Mouse (Mus musculus): ENCODE measurements at regions not wholly inside any gene's neighbourhood (a gene's known extent, or its start where the extent isn't known, plus 50 kb on each side); places are given as distances from the start of the nearest gene placed in this dataset.
A peak's percentile ranks its signal among the peaks of the same experiment; 100 is the strongest.

DNA sequence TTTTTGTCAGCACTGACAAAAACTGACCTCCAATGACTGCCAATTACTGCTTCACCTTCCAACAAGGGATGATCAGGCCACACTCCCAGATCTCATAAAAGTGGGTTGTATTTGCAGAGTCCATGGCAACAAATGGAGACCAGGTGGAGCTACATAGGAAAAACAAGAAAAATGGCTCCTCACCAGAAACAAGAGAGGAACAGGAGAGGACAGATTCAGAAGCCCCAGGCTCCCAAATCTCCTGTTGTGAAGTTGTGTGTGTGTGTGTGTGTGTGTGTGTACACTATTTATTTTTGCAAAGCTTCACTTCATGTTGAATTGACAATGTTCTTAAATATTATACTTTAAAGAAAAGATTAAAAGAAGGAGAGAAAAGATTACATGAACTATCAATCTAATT is 380.2 kb upstream of the Mef2c start:
- H3K4me3 ChIP-seq (ENCODE audit: low read depth, low read length), result no peak overlapping the region
- H3K4me1 ChIP-seq (ENCODE audit: control insufficient read depth, insufficient read depth, low read length), result no peaks in the 10 kb centered on the region
- H3K4me2 ChIP-seq (ENCODE audit: low read depth, low read length), result no peak overlapping the region
- H3K9me3 ChIP-seq (ENCODE audit: control insufficient read depth, low read length), result no peaks in the 10 kb centered on the region
- no peak overlapping the region for H3K9ac ChIP-seq (ENCODE audit: low read depth, low read length)
- H3K27me3 ChIP-seq (replicated peaks; ENCODE audit: control insufficient read depth, insufficient read depth, low read length), result no peaks in the 10 kb centered on the region
- ATAC-seq (ENCODE audit: low read depth) (no peak), DNase-seq (ENCODE audit: low spot score) (no peak)
- H3K27ac ChIP-seq (replicated peaks; ENCODE audit: low read depth, low read length), result no peak overlapping the region
- no peaks in the 10 kb centered on the region for H3K36me3 ChIP-seq (ENCODE audit: control insufficient read depth, insufficient read depth, low read length)

DNA sequence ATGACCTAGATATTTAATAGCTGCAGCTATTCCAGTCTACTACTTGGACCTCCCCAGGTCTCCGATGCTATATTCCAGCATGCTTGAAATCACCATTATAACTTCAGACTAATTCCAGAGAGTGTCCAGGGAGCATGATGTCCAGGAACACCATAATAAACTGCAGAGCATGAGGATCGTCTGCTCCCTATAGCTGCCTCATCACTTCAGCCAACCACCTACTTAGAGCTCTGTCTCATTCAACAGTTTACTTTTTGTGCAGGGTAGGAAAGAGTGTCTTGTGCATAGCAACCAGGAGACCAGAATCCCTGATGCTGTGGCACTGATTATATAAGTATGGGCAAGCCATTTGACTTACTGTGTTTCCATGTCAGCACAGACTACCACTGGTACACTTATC is 379.2 kb upstream of the Mef2c start:
- H3K36me3 ChIP-seq (ENCODE audit: control insufficient read depth, insufficient read depth, low read length), result no peaks in the 10 kb centered on the region
- no peak for DNase-seq (ENCODE audit: low spot score)
- no peaks in the 10 kb centered on the region for H3K27me3 ChIP-seq (replicated peaks; ENCODE audit: control insufficient read depth, insufficient read depth, low read length)
- no peak overlapping the region for H3K27ac ChIP-seq (replicated peaks; ENCODE audit: low read depth, low read length)
- H3K4me3 ChIP-seq (ENCODE audit: low read depth, low read length), result no peak overlapping the region
- H3K4me1 ChIP-seq (ENCODE audit: control insufficient read depth, insufficient read depth, low read length), result no peaks in the 10 kb centered on the region
- ATAC-seq (ENCODE audit: low read depth), result no peak
- H3K4me2 ChIP-seq (ENCODE audit: low read depth, low read length), result no peak overlapping the region
- H3K9ac ChIP-seq (ENCODE audit: low read depth, low read length), result no peak overlapping the region
- 73% methylated on average over 2 of the region's 2 CpGs for WGBS
- H3K9me3 ChIP-seq (ENCODE audit: control insufficient read depth, low read length), result no peaks in the 10 kb centered on the region

DNA sequence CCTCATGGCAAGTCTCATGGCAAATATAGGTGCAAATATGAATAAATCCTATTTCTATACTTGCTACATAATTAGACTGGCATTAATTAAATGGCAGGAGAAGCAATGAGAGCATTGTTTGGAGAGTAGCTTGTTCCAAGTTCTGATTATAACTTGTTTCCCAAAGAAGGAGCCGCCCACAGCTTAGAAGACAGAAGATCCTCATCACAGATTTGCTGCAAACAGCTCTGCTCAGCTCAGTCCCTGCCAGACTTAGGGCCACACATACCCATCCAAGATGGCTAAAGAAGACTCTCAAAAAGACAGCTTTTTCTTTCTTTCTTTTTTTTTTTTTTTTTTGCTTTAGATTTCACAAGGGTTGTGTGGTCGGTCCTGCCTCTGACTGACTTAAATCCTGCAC is 377.4 kb upstream of the Mef2c start:
- no peaks in the 10 kb centered on the region for H3K27me3 ChIP-seq (replicated peaks; ENCODE audit: control insufficient read depth, insufficient read depth, low read length)
- 88% methylated on average over 2 of the region's 2 CpGs for WGBS
- no peaks in the 10 kb centered on the region for H3K9me3 ChIP-seq (ENCODE audit: control insufficient read depth, low read length)

DNA sequence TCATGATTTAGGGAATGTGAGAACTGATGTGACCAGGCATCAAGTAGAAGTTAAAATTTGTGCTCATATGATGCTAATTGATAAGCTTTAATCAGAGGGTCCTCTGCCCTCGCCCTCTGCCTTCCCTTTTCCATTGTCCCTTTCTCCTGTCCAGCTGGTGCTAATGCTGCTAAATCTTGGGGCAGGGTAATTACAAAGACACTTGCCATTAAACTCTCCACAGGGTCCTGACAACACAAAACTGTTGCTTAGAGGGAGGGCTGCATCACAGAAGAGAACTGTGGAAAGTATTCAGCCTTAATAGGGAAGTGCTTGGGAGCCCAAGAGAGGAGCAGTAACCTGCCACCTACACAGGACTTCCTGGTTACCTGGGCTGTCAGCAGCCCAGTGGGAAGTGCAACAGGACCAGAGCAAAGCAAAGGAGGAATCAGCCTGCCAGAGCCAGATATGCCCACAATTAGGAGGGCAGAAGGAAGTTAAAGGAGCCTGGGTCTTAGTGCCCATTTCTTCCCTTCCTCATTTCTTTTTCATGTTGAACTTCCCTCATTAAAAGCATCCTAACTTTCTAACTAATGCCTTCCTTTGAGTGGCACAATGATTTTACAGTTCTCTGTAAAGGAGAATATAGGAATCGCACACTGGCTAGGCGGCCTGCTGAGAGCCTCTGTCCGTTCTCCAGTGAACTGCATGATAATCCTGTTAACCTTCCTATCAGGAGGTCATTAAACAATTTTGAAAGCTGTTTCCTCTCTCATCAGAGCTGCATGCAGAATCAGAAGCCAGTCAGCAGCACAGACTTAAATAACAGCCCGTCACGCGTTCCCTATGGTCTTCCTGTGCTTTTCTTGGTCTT is 372.5 kb upstream of the Mef2c start:
- no peak for ATAC-seq (ENCODE audit: low read depth)
- Histone ChIP-seq H3K9me3 (ENCODE audit: control insufficient read depth, low read length) (no peaks in the 10 kb centered on the region), H3K27me3 (replicated peaks; ENCODE audit: control insufficient read depth, insufficient read depth, low read length) (no peaks in the 10 kb centered on the region), H3K4me1 (ENCODE audit: control insufficient read depth, insufficient read depth, low read length) (peaks cover 5% of the 10 kb centered on the region; the same call in 1 of the 2 replicates), H3K4me3 (ENCODE audit: low read depth, low read length) (no peak overlapping the region), H3K36me3 (ENCODE audit: control insufficient read depth, insufficient read depth, low read length) (no peaks in the 10 kb centered on the region), H3K4me2 (ENCODE audit: low read depth, low read length) (no peak overlapping the region), H3K27ac (replicated peaks; ENCODE audit: low read depth, low read length) (no peak overlapping the region), H3K9ac (ENCODE audit: low read depth, low read length) (no peak overlapping the region)
- peak; percentile 16 for DNase-seq (ENCODE audit: low spot score)
- WGBS, result 55% methylated on average over 7 of the region's 7 CpGs

More for the DNA sequence above, 377.4 kb upstream of the Mef2c start:
- Histone ChIP-seq H3K4me1 (ENCODE audit: control insufficient read depth, insufficient read depth, low read length) (no peaks in the 10 kb centered on the region), H3K4me2 (ENCODE audit: low read depth, low read length) (no peak overlapping the region), H3K4me3 (ENCODE audit: low read depth, low read length) (no peak overlapping the region), H3K36me3 (ENCODE audit: control insufficient read depth, insufficient read depth, low read length) (no peaks in the 10 kb centered on the region), H3K9ac (ENCODE audit: low read depth, low read length) (no peak overlapping the region), H3K27ac (replicated peaks; ENCODE audit: low read depth, low read length) (no peak overlapping the region)
- DNase-seq (ENCODE audit: low spot score), result no peak
- ATAC-seq (ENCODE audit: low read depth), result no peak

DNA sequence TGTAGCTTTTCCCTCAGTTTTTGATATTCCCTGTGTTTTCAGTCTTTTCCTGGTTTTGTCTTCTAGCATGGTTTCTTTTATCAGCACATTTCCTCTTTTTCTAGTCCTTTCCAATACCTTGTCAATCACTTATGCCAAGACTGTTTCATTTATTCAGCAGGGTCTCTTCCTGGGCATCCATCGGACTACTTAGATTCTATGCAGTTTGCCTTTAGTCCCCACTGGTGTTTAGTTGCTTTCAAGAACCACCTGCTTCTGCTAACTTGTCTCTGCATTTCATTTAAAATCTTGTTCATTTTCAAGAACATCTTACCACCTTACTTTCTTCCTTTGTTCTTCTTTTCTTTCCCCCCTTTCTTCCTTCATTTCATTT is 371.9 kb upstream of the Mef2c start:
- Histone ChIP-seq H3K9ac (ENCODE audit: low read depth, low read length) (no peak overlapping the region), H3K4me2 (ENCODE audit: low read depth, low read length) (no peak overlapping the region), H3K36me3 (ENCODE audit: control insufficient read depth, insufficient read depth, low read length) (no peaks in the 10 kb centered on the region), H3K27me3 (replicated peaks; ENCODE audit: control insufficient read depth, insufficient read depth, low read length) (no peaks in the 10 kb centered on the region), H3K4me3 (ENCODE audit: low read depth, low read length) (no peak overlapping the region), H3K27ac (replicated peaks; ENCODE audit: low read depth, low read length) (no peak overlapping the region), H3K9me3 (ENCODE audit: control insufficient read depth, low read length) (no peaks in the 10 kb centered on the region), H3K4me1 (ENCODE audit: control insufficient read depth, insufficient read depth, low read length) (peaks cover 5% of the 10 kb centered on the region; the same call in 1 of the 2 replicates)
- DNase-seq (ENCODE audit: low spot score), result no peak
- no peak for ATAC-seq (ENCODE audit: low read depth)
- 29% methylated on average over 1 of the region's 1 CpGs for WGBS

DNA sequence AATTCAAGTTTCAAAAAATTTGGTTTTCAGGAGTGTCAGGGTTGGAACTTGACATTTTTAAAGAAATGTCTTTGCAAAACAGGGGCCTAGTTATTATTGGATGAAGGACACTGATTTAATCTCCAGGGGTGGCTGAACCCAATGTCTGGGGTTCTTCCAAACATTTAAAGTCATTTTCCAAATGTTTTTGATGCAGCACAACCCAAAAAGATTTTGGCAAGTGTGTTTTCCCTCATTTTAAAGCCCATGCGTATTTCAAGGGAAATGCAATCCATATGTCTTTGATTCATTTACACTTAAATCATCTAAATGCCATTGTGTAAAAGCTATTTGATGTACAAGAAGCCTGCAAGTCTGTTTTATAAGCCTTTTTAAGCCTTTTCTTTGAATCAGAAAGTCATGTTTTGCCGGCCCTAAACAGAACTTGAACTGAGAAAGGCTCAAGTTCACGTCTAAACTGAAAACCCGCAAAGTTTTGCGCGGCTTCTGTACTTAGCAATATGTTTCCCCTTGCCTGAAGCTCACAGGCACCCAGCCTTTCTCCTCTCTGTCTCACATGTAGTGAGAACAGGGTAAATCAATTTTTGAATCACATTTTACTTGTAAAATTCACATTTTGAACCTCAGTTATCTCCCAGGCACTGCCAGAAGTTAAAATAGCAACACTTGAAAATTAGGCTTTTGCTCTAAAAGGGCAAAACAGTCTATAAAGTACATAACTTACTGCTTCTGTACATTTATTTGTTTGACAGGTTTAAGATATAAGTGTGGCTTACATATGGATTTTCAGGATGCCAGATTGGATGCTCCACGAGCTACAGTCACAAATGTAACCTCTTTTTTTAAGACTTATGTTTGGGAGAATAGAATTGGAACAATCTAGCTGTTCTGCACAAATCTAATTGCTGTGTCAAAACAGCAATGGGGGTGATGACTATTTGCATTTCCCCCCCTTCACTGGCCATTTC is 370.9 kb upstream of the Mef2c start:
- Histone ChIP-seq H3K36me3 (ENCODE audit: control insufficient read depth, insufficient read depth, low read length) (no peaks in the 10 kb centered on the region), H3K4me3 (ENCODE audit: low read depth, low read length) (no peak overlapping the region), H3K9me3 (ENCODE audit: control insufficient read depth, low read length) (no peaks in the 10 kb centered on the region), H3K27me3 (replicated peaks; ENCODE audit: control insufficient read depth, insufficient read depth, low read length) (no peaks in the 10 kb centered on the region), H3K4me2 (ENCODE audit: low read depth, low read length) (peak overlapping the region; percentile 5; the same call in 1 of the 2 replicates), H3K9ac (ENCODE audit: low read depth, low read length) (no peak overlapping the region), H3K27ac (replicated peaks; ENCODE audit: low read depth, low read length) (peak overlapping the region; percentile 57), H3K4me1 (ENCODE audit: control insufficient read depth, insufficient read depth, low read length) (peaks cover 5% of the 10 kb centered on the region; the same call in 1 of the 2 replicates)
- no peak for ATAC-seq (ENCODE audit: low read depth)
- peak; percentile 81 for DNase-seq (ENCODE audit: low spot score)
- WGBS, result 36% methylated on average over 7 of the region's 7 CpGs

DNA sequence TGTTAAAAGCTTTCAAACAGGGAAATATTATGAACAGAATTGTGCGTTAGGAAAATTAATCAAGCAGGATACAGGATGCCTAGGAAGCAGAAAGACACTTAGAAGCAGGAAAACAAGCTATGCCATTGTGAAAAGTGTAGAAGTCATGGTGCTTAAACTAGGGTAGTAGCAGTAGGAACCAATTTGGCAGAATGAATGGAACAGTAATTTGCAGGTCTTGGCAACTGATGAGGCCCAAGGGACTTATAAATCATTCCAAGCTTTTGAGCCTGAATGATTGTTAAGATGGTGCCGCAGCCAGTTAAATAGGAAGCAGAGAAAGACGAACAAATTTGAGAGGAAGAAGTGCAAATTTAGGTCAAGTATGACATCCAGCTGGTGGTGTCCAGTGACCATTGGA is 360.5 kb upstream of the Mef2c start:
- Histone ChIP-seq H3K9ac (ENCODE audit: low read depth, low read length) (no peak overlapping the region), H3K4me3 (ENCODE audit: low read depth, low read length) (no peak overlapping the region), H3K4me1 (ENCODE audit: control insufficient read depth, insufficient read depth, low read length) (no peaks in the 10 kb centered on the region), H3K27me3 (replicated peaks; ENCODE audit: control insufficient read depth, insufficient read depth, low read length) (no peaks in the 10 kb centered on the region), H3K36me3 (ENCODE audit: control insufficient read depth, insufficient read depth, low read length) (no peaks in the 10 kb centered on the region), H3K4me2 (ENCODE audit: low read depth, low read length) (no peak overlapping the region), H3K27ac (replicated peaks; ENCODE audit: low read depth, low read length) (no peak overlapping the region), H3K9me3 (ENCODE audit: control insufficient read depth, low read length) (no peaks in the 10 kb centered on the region)
- ATAC-seq (ENCODE audit: low read depth) (no peak), DNase-seq (ENCODE audit: low spot score) (no peak)
- WGBS, result 39% methylated on average over 3 of the region's 3 CpGs

DNA sequence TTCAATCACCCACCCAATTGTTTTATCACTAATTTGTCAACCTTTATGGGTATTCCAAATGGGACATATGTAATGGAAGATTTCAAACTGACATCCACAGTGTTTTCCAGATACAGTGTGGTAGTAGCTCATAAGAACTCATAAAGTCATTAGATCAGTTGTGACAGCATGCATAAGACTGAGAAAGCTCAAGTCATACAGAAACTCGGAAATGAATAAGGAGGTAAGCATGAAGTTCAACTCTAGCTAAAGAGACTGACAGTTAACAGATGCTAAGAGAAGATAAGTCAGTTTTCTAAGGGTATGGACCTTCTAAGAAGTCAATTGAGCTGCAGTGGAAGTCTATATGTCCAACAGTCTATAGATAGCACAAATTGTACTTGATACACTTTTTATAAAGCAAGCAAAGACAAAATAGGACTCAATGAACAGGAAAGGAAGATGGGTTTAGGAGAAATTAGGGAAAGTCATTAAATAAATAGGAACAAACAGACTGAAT is 349.2 kb upstream of the Mef2c start:
- WGBS, result 76% methylated on average over 1 of the region's 1 CpGs
- Histone ChIP-seq H3K36me3 (ENCODE audit: control insufficient read depth, insufficient read depth, low read length) (no peaks in the 10 kb centered on the region), H3K4me2 (ENCODE audit: low read depth, low read length) (no peak overlapping the region), H3K27me3 (replicated peaks; ENCODE audit: control insufficient read depth, insufficient read depth, low read length) (no peaks in the 10 kb centered on the region), H3K9ac (ENCODE audit: low read depth, low read length) (no peak overlapping the region), H3K4me3 (ENCODE audit: low read depth, low read length) (no peak overlapping the region), H3K4me1 (ENCODE audit: control insufficient read depth, insufficient read depth, low read length) (no peaks in the 10 kb centered on the region), H3K27ac (replicated peaks; ENCODE audit: low read depth, low read length) (no peak overlapping the region), H3K9me3 (ENCODE audit: control insufficient read depth, low read length) (no peaks in the 10 kb centered on the region)
- ATAC-seq (ENCODE audit: low read depth), result no peak
- DNase-seq (ENCODE audit: low spot score), result no peak

All from embryonic facial prominence, embryonic 14.5 days (tissue).